Mouse (Mus musculus) neutrophil, adult 5-6 weeks (primary cell): ENCODE results near the gene Dcaf7. TPM values are rescaled to one million over a fixed set of nuclear protein-coding genes. Genes with fewer than 3 reads are reported as not detected.
A peak's percentile ranks its signal among the peaks of the same experiment; 100 is the strongest.
"Not testable (repeated sequence)": the region's sequence is repeated elsewhere in the genome, so short reads cannot be mapped to it uniquely, and the experiment has no call there.

Experiments
- ATAC-seq: fragments of 151-379, 151-347 bp; 2 replicates; pipeline ENCODE4 v1.8.0; 2017; ENCODE audit warnings: mild to moderate bottlenecking, moderate TSS enrichment; ENCODE audit not compliant: insufficient number of reproducible peaks, poor library complexity, low FRiP score, severe bottlenecking; ENCODE audit errors: extremely low read depth
- total RNA-seq: library from RNA; stranded (forward); fragments of 200-1000 nt; gene quantifications from 2 replicates; pipeline ENCODE4 v1.2.3, GENCODE M21; 2017

The Dcaf7 gene
- total RNA-seq, 1 experiment from 2014 or later = 48.4 TPM

DNA sequence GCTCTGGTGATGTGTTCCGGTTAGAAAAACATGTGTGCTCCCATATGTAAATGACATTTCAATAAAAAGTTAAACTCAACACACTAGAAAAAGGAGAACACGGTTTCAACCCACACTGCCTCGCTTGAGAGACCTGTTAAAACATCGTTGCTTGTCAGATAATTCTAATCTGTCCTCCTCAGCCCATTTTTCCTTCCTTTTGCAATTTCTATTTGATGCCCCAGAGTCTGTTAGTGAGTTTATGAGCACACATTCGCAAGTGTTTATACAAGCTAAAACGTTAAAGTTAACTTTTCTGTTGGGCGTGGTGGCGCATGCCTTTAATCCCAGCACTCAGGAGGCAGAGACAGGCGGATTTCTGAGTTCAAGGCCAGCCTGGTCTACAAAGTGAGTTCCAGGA, 1.7 kb upstream of the Dcaf7 start:
- ATAC-seq = no peak

DNA sequence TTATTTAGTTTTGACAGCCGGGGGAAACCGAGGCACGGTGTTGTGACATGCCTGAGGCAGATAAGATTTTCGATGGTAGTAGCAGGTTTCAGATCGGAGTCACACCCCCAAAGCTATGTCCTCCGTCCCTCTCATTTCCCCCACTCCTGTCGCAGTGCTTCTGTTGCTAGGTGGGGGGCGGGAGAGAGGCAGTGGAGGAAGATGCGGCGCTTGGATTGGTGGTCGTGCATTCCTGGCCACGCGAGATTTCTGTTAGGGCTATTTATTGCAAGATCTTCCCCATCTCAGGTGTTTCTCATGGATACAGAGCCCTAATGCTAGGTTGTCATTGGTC, 713 bp downstream of the Dcaf7 start:
- no peak for ATAC-seq

DNA sequence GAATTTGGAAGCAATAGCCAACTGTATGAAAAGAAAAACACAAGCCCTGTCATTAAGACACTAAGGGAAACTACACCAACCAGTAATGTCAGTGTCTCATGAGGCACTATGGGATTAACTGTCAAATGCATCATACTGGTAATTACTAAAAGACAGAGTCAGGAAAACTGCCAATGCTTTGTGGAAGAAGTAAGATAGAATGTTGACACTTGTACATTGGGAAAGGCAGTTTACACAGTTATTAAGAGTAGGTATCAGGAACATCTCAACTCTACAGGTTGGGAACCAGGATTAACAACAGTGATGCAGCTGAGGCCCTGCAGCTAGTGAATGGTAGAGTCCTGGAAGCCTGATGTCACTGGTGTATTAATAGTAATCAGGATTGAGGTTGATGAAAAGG, 7.7 kb downstream of the Dcaf7 start:
- ATAC-seq = no peak

DNA sequence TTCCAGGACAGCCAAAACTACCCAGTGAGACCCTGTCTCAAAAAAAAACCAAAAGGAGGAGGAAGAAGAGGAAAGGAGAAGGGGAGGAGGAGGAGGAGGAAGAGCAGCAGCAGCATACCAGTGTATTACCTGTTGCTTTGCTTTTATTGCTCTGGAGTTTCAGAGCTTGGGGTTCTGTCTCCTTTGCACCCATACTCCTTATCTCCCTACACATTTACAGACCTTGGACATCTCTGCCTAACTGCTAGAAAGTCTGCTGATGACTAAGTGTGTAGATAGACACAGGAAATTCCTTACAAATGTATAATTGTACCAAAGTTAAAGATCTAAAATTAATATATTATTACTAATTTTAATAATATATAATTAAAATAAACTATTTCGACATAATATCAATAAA, 8.6 kb downstream of the Dcaf7 start:
- no peak for ATAC-seq

DNA sequence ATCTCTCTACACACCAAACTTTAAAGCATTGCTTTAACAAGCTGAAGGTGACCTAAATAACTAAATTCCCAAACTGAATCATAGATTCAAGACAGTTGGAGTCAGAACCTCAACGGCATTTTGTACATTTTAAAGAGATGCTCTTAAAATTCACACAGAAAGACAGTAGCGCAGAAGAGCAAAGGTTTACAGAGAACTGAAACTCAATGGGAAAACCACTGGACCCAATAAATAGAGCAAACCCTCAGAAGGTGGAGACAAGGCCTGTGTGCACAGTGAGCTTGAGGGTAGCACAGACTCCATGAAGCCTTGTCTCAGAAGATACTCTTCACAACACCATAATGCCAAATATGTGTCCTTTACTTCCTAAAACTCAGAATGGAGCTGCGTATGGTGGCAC, 9.1 kb downstream of the Dcaf7 start:
- no peak for ATAC-seq

DNA sequence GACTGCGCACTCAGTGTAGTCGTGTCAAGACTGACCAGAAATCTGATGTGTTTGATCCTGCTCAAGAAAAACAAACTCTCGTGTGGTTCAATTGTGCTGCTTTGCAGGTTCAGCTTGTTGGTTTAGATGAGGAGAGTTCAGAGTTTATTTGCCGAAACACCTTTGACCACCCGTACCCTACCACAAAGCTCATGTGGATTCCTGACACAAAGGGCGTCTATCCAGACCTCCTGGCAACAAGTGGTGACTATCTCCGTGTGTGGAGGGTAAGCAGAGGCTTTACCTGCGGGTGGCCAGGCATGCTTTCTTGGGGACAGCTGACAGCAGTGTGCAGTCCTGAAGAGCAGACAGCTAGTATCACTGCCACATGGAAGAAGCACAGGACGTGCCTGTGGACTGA, 9.9 kb downstream of the Dcaf7 start:
- no peak for ATAC-seq

DNA sequence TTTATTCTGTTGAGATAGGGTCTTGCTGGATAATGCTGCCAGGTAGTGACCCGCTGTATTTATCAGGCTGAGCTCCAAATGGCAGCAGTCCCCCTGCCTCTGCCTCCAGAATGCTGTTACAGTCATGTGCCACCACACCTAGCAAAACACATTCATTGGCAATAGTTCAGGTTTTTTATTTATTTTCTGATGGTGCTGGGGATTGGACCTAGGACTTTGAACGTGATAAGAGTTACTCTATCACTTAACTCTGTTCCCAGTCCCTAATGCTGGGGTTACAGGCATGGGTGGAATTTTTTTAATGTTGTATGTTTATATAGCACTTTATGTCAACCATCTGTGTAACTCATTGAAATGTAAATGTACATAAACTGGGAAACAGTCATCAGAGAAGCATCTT, 17.2 kb downstream of the Dcaf7 start:
- no peak for ATAC-seq

DNA sequence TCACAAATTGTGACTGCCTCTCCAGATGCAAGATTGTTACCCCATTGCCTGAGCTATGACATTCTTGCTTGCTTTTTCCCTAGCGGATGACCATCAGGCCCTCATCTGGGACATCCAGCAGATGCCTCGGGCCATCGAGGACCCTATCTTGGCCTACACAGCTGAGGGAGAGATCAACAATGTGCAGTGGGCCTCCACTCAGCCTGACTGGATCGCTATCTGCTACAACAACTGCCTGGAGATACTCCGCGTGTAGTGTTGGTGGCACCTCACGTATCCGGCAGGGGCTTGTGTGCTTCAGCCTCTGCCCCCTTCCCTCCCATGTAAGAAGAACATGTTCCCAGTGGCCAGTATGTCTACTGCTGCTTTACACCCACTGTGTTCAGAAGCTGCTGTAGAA, 17.9 kb downstream of the Dcaf7 start:
- no peak for ATAC-seq

DNA sequence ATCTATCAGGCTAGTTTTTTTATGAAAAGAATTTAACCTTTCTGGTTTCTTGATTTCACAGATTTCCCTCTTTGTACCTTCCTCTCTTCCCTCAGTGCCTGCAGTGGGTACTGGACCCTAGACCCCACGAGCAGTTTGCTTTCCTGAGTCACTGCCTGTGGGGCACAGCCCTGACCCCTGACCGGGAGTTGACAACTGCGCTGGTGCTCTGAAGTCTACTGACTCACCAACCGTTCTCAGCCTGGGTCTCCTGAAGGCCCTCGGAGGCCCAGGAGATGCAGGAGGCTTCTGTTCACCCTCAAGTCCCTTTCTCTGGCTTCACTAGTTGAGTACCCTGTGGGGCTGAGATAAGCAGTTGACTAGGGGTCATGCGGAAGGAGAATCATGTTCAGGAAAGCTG, 18.7 kb downstream of the Dcaf7 start:
- no peak for ATAC-seq

DNA sequence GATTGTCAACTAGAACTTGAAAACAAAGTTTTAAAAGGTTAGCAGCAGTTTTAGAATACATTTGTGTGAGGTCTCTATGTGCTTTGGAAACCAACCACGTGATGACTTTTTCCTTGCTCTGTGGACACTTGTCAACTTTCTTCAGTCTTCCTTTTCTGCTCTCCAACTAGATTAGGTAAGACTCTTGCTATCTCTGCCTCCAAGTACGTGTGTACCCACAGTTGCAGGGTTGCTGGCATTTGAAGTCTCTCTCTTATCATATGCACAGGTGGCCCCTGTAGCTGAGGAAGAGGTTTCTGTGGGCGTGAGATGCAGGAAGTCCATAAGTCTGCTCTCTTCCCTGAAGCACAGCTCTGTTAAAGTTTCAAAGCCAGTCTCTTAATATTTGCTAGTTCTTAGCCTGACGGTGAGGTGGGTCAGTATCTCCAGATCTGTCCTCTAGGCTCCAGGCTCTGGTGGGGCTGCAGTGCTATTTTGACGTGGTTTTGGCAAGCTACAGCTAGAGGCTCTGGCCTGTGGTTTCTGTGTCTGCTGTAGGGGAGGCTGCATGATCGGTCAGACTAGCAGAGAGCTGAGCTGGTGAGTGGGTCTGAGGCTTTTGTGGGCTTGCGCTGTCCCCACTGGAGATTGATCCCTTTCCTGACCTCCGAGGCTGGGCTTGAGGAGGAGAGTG, 20.3 kb downstream of the Dcaf7 start:
- ATAC-seq = no peak

DNA sequence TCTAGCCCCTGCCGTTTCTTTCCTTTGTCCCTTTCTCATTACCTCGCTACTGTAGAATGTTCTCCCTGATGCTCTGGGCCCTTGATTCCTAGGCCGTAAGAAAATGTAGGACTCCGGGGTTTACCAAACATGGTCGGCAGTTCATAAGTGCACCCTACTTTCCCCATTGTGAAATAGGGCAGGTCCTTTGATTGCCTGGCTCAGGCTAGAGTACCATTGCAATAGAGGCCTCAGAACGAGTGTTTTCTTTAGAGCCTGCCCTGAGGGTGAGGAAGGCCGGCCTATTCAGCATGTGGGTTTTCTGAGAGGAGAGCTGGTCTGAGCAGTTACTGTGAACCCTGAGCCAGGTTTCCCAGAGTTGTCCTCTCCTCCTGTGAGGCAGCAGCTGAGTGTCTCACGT, 21.3 kb downstream of the Dcaf7 start:
- ATAC-seq = no peak

DNA sequence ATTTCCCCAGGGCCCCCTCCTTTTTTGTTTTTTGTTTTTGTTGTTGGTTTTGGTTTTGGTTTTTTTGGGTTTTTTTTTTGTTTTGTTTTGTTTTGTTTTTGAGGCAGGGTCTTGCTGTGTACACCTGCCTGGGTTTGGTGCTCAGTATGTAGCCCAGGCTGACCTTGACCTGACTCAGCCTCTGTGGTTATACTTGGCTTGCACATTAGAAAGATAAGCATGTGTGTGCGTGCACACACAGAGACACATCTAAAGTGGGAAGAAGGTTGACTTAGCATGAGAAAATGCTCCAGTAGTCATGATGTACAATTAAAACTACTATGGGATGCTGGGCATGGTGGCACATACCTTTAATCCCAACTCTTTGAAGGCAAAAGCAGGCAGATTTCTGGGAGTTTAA, 23.9 kb downstream of the Dcaf7 start:
- no peak for ATAC-seq

DNA sequence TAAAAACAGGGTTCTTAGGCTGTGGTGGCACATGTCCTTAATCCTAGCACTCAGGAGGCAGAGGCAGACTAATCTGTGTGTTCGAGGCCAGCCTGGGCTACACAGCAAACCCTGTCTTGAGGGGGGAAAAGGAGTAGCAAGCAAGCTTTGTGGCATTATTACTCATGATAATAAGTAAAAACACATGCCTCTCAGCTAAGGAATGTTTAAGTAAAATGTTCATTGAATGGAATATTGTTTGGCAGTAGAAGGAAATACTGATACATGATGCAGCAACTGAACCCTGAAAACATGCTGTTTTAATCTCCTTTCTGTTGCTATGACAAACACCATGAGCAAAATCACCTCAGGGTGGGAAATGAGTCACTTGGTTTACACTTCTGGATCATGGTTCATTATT, 24.6 kb downstream of the Dcaf7 start:
- no peak for ATAC-seq

DNA sequence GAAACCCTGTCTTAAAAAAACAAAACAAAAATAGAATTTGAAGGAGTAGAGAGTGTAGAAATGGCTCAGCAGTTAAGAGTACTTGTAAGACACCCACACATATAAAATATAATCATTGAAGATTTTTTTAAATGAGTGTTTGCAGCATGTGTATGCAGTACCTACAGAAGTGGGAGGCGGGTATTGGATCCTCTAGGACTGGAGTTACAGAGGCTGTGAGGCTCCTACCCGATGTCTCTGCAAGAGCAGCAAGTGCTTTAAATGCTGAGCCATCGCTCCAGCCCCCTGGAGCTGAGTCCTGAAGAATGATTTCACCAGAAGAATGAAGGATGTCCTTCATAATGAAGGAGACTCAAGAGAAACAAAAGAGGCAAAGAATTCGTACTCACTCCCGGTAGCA, 27.1 kb downstream of the Dcaf7 start:
- ATAC-seq = no peak

DNA sequence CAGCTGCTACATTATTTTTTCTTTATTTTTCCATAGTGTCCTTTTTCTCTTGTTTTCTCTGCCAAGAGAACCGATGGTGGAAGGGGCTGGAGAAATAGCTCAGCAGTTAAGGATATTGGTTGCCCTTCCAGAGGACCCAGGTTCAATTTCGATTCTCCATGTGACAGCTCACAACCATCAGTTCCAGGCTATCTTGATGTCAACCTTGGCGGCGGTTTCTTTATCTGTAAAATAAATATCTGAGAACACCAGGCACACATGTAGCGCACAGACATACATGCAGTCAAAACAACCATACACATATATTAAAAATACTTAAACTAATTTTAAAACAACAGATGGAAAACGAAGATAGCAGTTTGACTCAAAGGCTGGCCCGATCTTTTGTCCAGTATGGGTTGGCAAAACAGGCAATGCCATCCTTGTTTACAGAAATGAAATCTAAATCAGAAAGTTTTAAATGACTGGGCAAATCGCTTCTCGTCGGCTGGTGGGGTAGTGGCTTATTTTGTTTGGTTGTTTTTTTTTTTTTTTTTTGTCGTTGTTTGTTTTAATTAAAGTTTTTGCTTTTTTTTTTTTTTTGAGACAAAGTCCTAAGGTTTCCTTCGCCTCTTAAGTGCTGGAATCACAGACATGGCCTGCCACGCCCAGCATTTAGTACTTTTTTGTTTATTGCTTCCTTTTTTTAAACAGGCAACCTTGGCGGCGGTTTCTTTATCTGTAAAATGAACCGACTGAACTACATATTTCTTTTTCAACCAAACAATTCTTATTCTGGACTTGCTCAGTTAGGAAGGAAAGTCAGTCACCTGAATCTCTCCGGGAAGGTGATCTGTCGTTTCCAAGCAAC, 28.6 kb downstream of the Dcaf7 start:
- no peak for ATAC-seq

DNA sequence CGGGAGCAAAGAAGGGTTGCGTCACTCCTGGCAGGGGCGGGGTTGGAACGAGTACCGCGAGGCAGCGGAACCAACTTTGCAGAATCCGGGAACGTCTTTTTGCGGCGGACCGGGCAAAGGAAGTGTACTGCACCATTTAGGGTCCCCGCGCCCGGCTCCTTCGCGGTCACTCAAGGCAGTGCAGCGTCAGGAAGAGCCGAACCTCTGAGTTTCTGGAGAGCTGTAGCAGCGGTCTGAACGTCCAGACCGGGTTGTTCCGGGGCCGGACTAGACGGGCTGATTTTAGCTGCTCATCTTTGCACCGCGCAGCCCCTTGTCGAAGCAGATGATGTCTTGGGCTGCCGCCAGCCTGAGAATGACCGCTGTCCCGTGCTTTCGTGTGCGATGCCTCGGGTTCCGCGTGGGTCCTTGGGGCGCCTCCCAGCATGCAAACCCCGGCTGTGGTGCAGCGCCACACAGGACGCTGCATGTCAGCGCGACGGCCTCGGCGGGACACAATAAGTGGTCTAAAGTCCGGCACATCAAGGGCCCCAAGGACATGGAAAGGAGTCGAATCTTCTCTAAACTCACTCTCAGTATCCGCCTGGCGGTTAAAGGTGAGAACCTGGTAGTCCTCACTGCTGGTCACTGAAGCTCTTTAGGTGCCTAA, 29.4 kb downstream of the Dcaf7 start, which contains the start of gene Taco1:
Taco1 (plus strand) TSS at position 139 of the 649 bp plus-strand sequence.
- peak; percentile 99 for ATAC-seq

DNA sequence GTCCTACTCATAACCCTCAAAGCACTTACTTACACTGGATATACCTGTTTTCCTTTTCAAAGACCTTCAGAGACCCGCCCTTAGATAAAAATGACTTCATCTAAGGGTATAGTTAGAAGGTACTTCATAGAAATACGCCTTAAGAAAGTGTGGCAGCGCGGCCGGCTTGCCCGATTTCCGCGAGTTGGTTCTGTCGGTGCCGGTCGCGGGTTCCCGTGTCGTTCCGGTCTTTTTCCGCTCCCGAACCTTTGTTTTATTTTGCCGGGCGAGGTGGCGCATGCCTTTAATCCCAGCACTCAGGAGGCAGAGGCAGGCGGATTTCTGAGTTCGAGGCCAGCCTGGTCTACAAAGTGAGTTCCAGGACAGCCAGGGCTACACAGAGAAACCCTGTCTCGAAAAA, 29.9 kb downstream of the Dcaf7 start:
- ATAC-seq = not testable (repeated sequence)

DNA sequence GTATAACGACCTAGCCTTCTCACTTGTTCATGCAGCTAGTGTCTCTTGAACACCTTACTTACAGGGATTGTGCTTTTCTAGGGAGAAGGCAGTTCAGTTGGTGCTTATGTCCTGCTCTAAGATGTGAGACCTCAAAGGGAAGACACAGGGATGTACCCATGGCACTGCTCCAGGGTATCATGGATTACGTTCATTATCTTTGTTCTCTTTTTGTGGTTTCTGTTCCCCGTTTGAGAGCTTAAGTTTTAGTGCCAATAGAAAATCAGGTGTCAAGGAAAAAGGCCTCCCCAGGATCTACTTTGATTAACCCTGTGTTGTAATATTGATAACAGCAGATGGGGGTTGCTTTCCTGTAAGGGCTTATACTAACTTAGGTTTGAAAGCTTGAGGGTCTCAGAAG, 37.1 kb downstream of the Dcaf7 start:
- ATAC-seq = no peak

DNA sequence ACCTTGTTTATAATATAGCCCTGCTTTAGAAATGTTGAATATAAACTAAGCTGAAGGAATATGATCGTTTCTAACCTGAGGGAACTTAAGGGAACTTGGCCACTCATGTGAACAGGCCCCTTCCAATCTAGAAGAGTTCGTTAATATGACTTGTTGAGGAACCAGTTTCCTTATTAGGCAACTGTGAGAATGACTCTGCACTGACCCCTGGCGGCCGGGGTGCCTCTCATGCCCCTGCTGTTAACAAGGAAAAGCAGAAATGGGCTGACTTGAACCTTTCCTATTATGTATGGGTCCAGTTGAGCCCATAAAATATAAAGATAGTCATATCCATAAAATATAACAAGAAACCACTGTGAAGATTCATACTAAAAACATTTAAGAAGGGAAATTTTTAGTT, 39.6 kb downstream of the Dcaf7 start:
- ATAC-seq = peak; percentile 91
